Mouse (Mus musculus): ENCODE data around the gene Epha3. TPM values are rescaled to one million over a fixed set of nuclear protein-coding genes. Genes with fewer than 3 reads are reported as not detected.

Gene Epha3
- not detected for total RNA-seq (2023)

DNA sequence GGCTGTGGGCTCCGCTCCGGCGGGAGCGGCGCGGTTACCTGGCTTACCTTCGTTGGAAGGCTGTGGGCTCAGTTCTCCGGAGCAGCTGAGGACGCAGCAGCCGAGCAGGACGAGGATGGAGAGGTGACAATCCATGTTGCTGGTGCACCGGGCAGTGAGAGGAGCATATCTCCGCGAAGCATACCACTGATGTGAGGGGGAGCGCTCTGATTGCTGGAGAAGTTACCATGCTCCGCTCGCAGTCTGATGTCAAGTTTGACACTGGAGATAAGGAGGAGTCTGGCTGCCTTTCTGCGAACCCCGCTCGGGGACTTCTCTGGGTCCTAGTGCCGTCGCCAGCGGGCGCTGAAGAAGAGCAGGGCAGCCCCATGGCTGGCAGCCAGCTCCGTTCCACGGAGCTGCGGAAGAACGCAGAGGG, at the start of gene Epha3:
Gene Epha3, minus strand, starts transcription at position 263 of the 418 bp plus-strand sequence.

